Mouse (Mus musculus): ENCODE measurements around the gene Flywch2.

GRCm38 (mm10) chr17:23741359-23742209 is 44.3 kb downstream of the Flywch2 start:
- TF ChIP-seq CTCF (conservative IDR thresholded peaks at IDR 0.05; ENCODE audit: insufficient read depth, insufficient read length, low read depth, low read length) (no peak), POLR2A (IDR thresholded peaks at IDR 0.05; ENCODE audit: low read depth, low read length) (no peak)
